Comparison of ENCODE assay signal across 13 mouse cellular contexts in genomic region chr10:77550874-77551273, GRCm38 (mm10). TPM values are rescaled to one million over a fixed set of nuclear protein-coding genes. Genes with fewer than 3 reads are reported as not detected.
DNase-seq lines count a peak whose midpoint lies in the region; ATAC-seq and TF ChIP-seq lines count a peak whose summit lies in the region.
"Had no signal": no experiment of that assay in that cellular context is flagged by ENCODE, and none has a peak within 500 bp of the region (broad histone marks: within the 10 kb centered on the region; RNA-seq: fewer than 3 reads in every experiment).

No protein-coding gene starts in this region.

- WGBS in heart, embryonic 11.5 days (ENCODE audit: insufficient replicate concordance): 68% methylated on average over 11 of the region's 11 CpGs
- 79% methylated on average over 11 of the region's 11 CpGs for WGBS in intestine, embryonic 16.5 days

- no peak overlapping the region for H3K4me2 ChIP-seq in heart, embryonic 11.5 days
- no peak overlapping the region for H3K4me2 ChIP-seq in intestine, embryonic 16.5 days (ENCODE audit: low read depth, low read length)
- H3K4me2 ChIP-seq: hindbrain, embryonic 13.5 days had no signal

- H3K27ac ChIP-seq in heart, embryonic 11.5 days (ENCODE audit: low read depth, low read length): no peak overlapping the region
- peak overlapping the region; percentile 71 for H3K27ac ChIP-seq in bone marrow macrophage, adult 2 months (ENCODE audit: insufficient read depth, low read depth, low read length)
- H3K27ac ChIP-seq in intestine, embryonic 16.5 days (ENCODE audit: low read length): no peak overlapping the region
- H3K27ac ChIP-seq: hindbrain, embryonic 13.5 days; liver, embryonic 14.5 days had no signal

- H3K4me3 ChIP-seq in heart, embryonic 11.5 days (ENCODE audit: low read depth, low read length): no peak overlapping the region
- H3K4me3 ChIP-seq in bone marrow macrophage, adult 2 months (ENCODE audit: insufficient read depth, low read length): no peak overlapping the region
- no peak overlapping the region for H3K4me3 ChIP-seq in intestine, embryonic 16.5 days (ENCODE audit: low read length)
- H3K4me3 ChIP-seq: erythroblast, embryonic 14.5 days; hindbrain, embryonic 13.5 days had no signal

- intact Hi-C loops in heart, postnatal 25 days (cut with DNase I): no loop called here

- no peaks in the 10 kb centered on the region for H3K9me3 ChIP-seq in heart, embryonic 11.5 days (replicated peaks; ENCODE audit: control insufficient read depth, low read length)
- H3K9me3 ChIP-seq in intestine, embryonic 16.5 days (ENCODE audit: control insufficient read depth, low read length): no peaks in the 10 kb centered on the region
- H3K9me3 ChIP-seq: hindbrain, embryonic 13.5 days had no signal

- DNase-seq in heart, adult 18-20 months: peak; percentile 39 to 63
- peak; percentile 23 for DNase-seq in heart, postnatal 25 days (ENCODE audit: low spot score)
- DNase-seq in urinary bladder, postnatal 14 days (ENCODE audit: low spot score): no peak
- no peak for DNase-seq in adipocyte (ENCODE audit: low spot score)

- no peak for TF ChIP-seq POLR2A in bone marrow macrophage, adult 2 months (IDR thresholded peaks at IDR 0.05; ENCODE audit: borderline replicate concordance, low read depth, low read length)

- no peaks in the 10 kb centered on the region for H3K36me3 ChIP-seq in heart, embryonic 11.5 days (ENCODE audit: control insufficient read depth, insufficient read depth, low read length)
- no peaks in the 10 kb centered on the region for H3K36me3 ChIP-seq in intestine, embryonic 16.5 days (ENCODE audit: control insufficient read depth, insufficient read depth, low read length)
- H3K36me3 ChIP-seq: hindbrain, embryonic 13.5 days had no signal

- H3K4me1 ChIP-seq in heart, embryonic 11.5 days (ENCODE audit: control insufficient read depth, insufficient read depth, low read length): no peaks in the 10 kb centered on the region; the same call in 1 of the 2 replicates
- H3K4me1 ChIP-seq in bone marrow macrophage, adult 2 months (ENCODE audit: control insufficient read depth, insufficient read depth, low read length): peaks cover 45% of the 10 kb centered on the region
- H3K4me1 ChIP-seq in intestine, embryonic 16.5 days (ENCODE audit: control insufficient read depth, insufficient read depth, low read length): no peaks in the 10 kb centered on the region
- H3K4me1 ChIP-seq: hindbrain, embryonic 13.5 days had no signal

- H3K9ac ChIP-seq in heart, embryonic 11.5 days (ENCODE audit: low read depth, low read length): no peak overlapping the region
- H3K9ac ChIP-seq in intestine, embryonic 16.5 days (ENCODE audit: low read depth, low read length): no peak overlapping the region
- H3K9ac ChIP-seq: hindbrain, embryonic 13.5 days; liver, embryonic 14.5 days had no signal

- TF ChIP-seq CTCF in bone marrow macrophage, adult 2 months (IDR thresholded peaks at IDR 0.05; ENCODE audit: low read depth, low read length): no peak

- H3K27me3 ChIP-seq in heart, embryonic 11.5 days (ENCODE audit: control insufficient read depth, insufficient read depth, low read length): no peaks in the 10 kb centered on the region
- H3K27me3 ChIP-seq in intestine, embryonic 16.5 days (replicated peaks; ENCODE audit: control insufficient read depth, insufficient read depth, low read length): no peaks in the 10 kb centered on the region
- H3K27me3 ChIP-seq: CH12.LX; hindbrain, embryonic 13.5 days had no signal

- no peak for ATAC-seq in heart, embryonic 11.5 days (replicated peaks; ENCODE audit: insufficient number of reproducible peaks, low FRiP score, low TSS enrichment)
- peak; percentile 86 for ATAC-seq in megakaryocyte, adult 5-6 weeks (ENCODE audit: poor library complexity, severe bottlenecking)
- ATAC-seq in intestine, embryonic 16.5 days: no peak

RNA-seq across cellular contexts. Expression of gene Itgb2, which starts 20.8 kb away (rescaled TPM):
- 1 to 10 TPM; 6.8 to 7.9 TPM for total RNA-seq in heart, adult 18-20 months (2021)
- 2.3 and 2.4 TPM in 2 replicates for polyA plus RNA-seq in heart, embryonic 11.5 days (2014; fragmentation: Nextera tagmentation; extraction: Ambion mirVana)
- polyA plus RNA-seq in bone marrow macrophage, adult 2 months (2012; ENCODE audit: insufficient read depth, insufficient read length, missing spikeins): 386 and 401 TPM in 2 replicates
- 1 to 10 TPM; 6.1 to 6.4 TPM for total RNA-seq in heart, postnatal 25 days (2021)
- 342 TPM in 2 replicates for total RNA-seq in megakaryocyte, adult 5-6 weeks (2015)
- total RNA-seq in megakaryocyte, adult 5-6 weeks (2017): 400 and 419 TPM in 2 replicates
- polyA plus RNA-seq in intestine, embryonic 16.5 days (2015; fragmentation: Nextera tagmentation; extraction: Ambion mirVana): 3.8 and 3.9 TPM in 2 replicates

RNA-seq across cellular contexts. Expression of gene Pttg1ip, which starts 30.6 kb away (rescaled TPM):
- total RNA-seq in heart, adult 18-20 months (2021): 100 to 1,000 TPM; 132 to 150 TPM
- polyA plus RNA-seq in heart, embryonic 11.5 days (2014; fragmentation: Nextera tagmentation; extraction: Ambion mirVana): 108 and 113 TPM in 2 replicates
- polyA plus RNA-seq in bone marrow macrophage, adult 2 months (2012; ENCODE audit: insufficient read depth, insufficient read length, missing spikeins): 98.5 and 102 TPM in 2 replicates
- total RNA-seq in heart, postnatal 25 days (2021): 100 to 1,000 TPM; 124 to 138 TPM
- total RNA-seq in megakaryocyte, adult 5-6 weeks (2015): 82.8 and 97.8 TPM in 2 replicates
- 50.0 and 54.8 TPM in 2 replicates for total RNA-seq in megakaryocyte, adult 5-6 weeks (2017)
- 177 and 181 TPM in 2 replicates for polyA plus RNA-seq in intestine, embryonic 16.5 days (2015; fragmentation: Nextera tagmentation; extraction: Ambion mirVana)

RNA-seq across cellular contexts. Expression of gene Fam207a, which starts 35.3 kb away (rescaled TPM):
- 10 to 100 TPM in 1 of 2 experiments, 1 to 10 TPM in 1; 8.3 to 10.5 TPM for total RNA-seq in heart, adult 18-20 months (2021)
- polyA plus RNA-seq in heart, embryonic 11.5 days (2014; fragmentation: Nextera tagmentation; extraction: Ambion mirVana): 26.2 and 28.1 TPM in 2 replicates
- 18.8 and 22.8 TPM in 2 replicates for polyA plus RNA-seq in bone marrow macrophage, adult 2 months (2012; ENCODE audit: insufficient read depth, insufficient read length, missing spikeins)
- total RNA-seq in heart, postnatal 25 days (2021): 1 to 10 TPM; 8.6 to 9.9 TPM
- 11.5 and 11.7 TPM in 2 replicates for total RNA-seq in megakaryocyte, adult 5-6 weeks (2015)
- total RNA-seq in megakaryocyte, adult 5-6 weeks (2017): 36.3 and 46.5 TPM in 2 replicates
- 39.0 and 43.8 TPM in 2 replicates for polyA plus RNA-seq in intestine, embryonic 16.5 days (2015; fragmentation: Nextera tagmentation; extraction: Ambion mirVana)

RNA-seq across cellular contexts. Expression of gene Sumo3, which starts 55.0 kb away (rescaled TPM):
- 10 to 100 TPM; 81.7 to 82.3 TPM for total RNA-seq in heart, adult 18-20 months (2021)
- polyA plus RNA-seq in heart, embryonic 11.5 days (2014; fragmentation: Nextera tagmentation; extraction: Ambion mirVana): 165 and 212 TPM in 2 replicates
- 165 and 203 TPM in 2 replicates for polyA plus RNA-seq in bone marrow macrophage, adult 2 months (2012; ENCODE audit: insufficient read depth, insufficient read length, missing spikeins)
- total RNA-seq in heart, postnatal 25 days (2021): 10 to 100 TPM; 54.8 to 61.2 TPM
- 22.1 and 22.7 TPM in 2 replicates for total RNA-seq in megakaryocyte, adult 5-6 weeks (2015)
- total RNA-seq in megakaryocyte, adult 5-6 weeks (2017): 118 and 137 TPM in 2 replicates
- 330 and 356 TPM in 2 replicates for polyA plus RNA-seq in intestine, embryonic 16.5 days (2015; fragmentation: Nextera tagmentation; extraction: Ambion mirVana)

RNA-seq across cellular contexts. Expression of gene Gm49325, which starts 55.1 kb away (rescaled TPM):
- total RNA-seq in heart, adult 18-20 months (2021): 10 to 100 TPM; 15.5 to 15.7 TPM
- polyA plus RNA-seq in heart, embryonic 11.5 days (2014; fragmentation: Nextera tagmentation; extraction: Ambion mirVana): not detected in 2 replicates
- 40.9 and 41.8 TPM in 2 replicates for polyA plus RNA-seq in bone marrow macrophage, adult 2 months (2012; ENCODE audit: insufficient read depth, insufficient read length, missing spikeins)
- 10 to 100 TPM; 10.3 to 11.7 TPM for total RNA-seq in heart, postnatal 25 days (2021)
- total RNA-seq in megakaryocyte, adult 5-6 weeks (2015): not detected in 2 replicates
- not detected in 2 replicates for total RNA-seq in megakaryocyte, adult 5-6 weeks (2017)
- 1.9 TPM in 1 of 2 replicates, not detected in the other for polyA plus RNA-seq in intestine, embryonic 16.5 days (2015; fragmentation: Nextera tagmentation; extraction: Ambion mirVana)
- total RNA-seq: midbrain, postnatal 0 days had no signal
- polyA plus RNA-seq: erythroblast, embryonic 14.5 days had no signal

Comparison
In these comparisons a context has a peak if more than half of its experiments do, and no peak if none do; other contexts are left out.
1. DNase-seq: peak in heart, adult 18-20 months (2 of 2) and heart, postnatal 25 days (single experiment); none in urinary bladder, postnatal 14 days (single experiment) and adipocyte (single experiment).
2. RNA of gene Itgb2, which starts 20.8 kb away (total RNA-seq): 342 to 419 TPM in megakaryocyte, adult 5-6 weeks; 6.8 to 7.9 TPM in heart, adult 18-20 months and 6.1 to 6.4 TPM in heart, postnatal 25 days; every median in the first group is over 10 times any median in the second.